Mouse (Mus musculus) C2C12 (cell line): ENCODE measurements at regions not wholly inside any gene's neighbourhood (a gene's known extent, or its start where the extent isn't known, plus 50 kb on each side); places are given as distances from the start of the nearest gene placed in this dataset.

ENCODE experiments used
- CTCF ChIP-seq: IDR thresholded peaks from one replicate; pipeline ENCODE4 v1.5.1; 2011; ENCODE audit not compliant: control insufficient read depth, insufficient read depth, insufficient read length
- MAX ChIP-seq: IDR thresholded peaks from one replicate; pipeline ENCODE4 v1.6.1; 2011; ENCODE audit warnings: mild to moderate bottlenecking, control low read depth
- MYOD1 ChIP-seq: IDR thresholded peaks from one replicate; pipeline ENCODE4 v1.6.1; 2011; ENCODE audit warnings: low read depth; ENCODE audit not compliant: control insufficient read depth, insufficient read length
- MYOG ChIP-seq: IDR thresholded peaks from one replicate; pipeline ENCODE4 v1.6.1; 2011; ENCODE audit not compliant: control insufficient read depth, insufficient read length; ENCODE audit errors: extremely low read depth
- USF1 ChIP-seq: IDR thresholded peaks from one replicate; pipeline ENCODE4 v1.6.1; 2011; ENCODE audit warnings: low read depth, mild to moderate bottlenecking, control low read depth, moderate library complexity

DNA sequence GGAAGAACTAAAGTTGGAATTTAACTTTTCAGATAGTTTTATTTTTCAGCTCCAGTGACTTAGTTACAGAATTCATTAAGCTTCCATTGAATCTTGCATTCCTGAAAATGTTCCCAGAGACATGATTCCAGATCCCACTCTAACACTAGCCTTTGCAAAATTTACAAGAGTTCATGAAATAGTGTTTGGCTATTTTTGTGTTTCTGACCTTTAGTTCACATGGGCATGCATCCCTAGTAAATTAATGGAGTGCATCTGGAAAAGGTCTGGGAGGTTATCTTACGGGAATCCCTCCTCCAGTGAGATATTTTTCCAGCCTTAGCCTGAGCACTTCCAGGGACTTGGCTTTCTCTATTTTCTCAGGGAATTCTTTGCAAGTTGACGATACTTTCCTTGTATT lies 669.8 kb downstream of the Bckdhb start:
- TF ChIP-seq CTCF (no peak), MYOD1 (no peak), MAX (no peak), USF1 (no peak), MYOG (no peak)
